Mouse (Mus musculus) heart, embryonic 16.5 days (tissue): Measurements from ENCODE around the gene Dlx4. TPM values are rescaled to one million over a fixed set of nuclear protein-coding genes. Genes with fewer than 3 reads are reported as not detected.

Source experiments
- ATAC-seq: fragments of 200-750 bp; cut with Nextera tagmentation; replicated peaks from 2 replicates; pipeline ENCODE4 v1.8.0; 2017; ENCODE audit warnings: moderate number of reproducible peaks; ENCODE audit not compliant: insufficient read depth, low FRiP score; ENCODE audit errors: extremely low read depth
- H3K27ac ChIP-seq: fragments of 300-500 bp; sonication (generic); 2 replicates; pipeline ENCODE4 v1.5.1; 2014; ENCODE audit warnings: mild to moderate bottlenecking, low read length, control low read depth, moderate library complexity
- H3K27me3 ChIP-seq: fragments of 300-500 bp; sonication (generic); 2 replicates; pipeline ENCODE4 v1.6.1; 2014; ENCODE audit warnings: low read length, mixed read lengths; ENCODE audit not compliant: control insufficient read depth, insufficient read depth
- H3K36me3 ChIP-seq: fragments of 300-500 bp; sonication (generic); 2 replicates; pipeline ENCODE4 v1.6.1; 2014; ENCODE audit not compliant: control insufficient read depth, insufficient read depth
- H3K4me1 ChIP-seq: fragments of 300-500 bp; sonication (generic); 2 replicates; pipeline ENCODE4 v1.6.1; 2014; ENCODE audit warnings: low read length, mixed read lengths; ENCODE audit not compliant: control insufficient read depth, insufficient read depth
- H3K4me2 ChIP-seq: fragments of 300-500 bp; sonication (generic); 2 replicates; pipeline ENCODE4 v1.6.1; 2014; ENCODE audit warnings: low read depth, mild to moderate bottlenecking, control low read depth, low read length
- H3K4me3 ChIP-seq: fragments of 300-500 bp; sonication (generic); 2 replicates; pipeline ENCODE4 v1.5.1; 2014; ENCODE audit warnings: mild to moderate bottlenecking, control low read depth, low read length
- H3K9ac ChIP-seq: fragments of 300-500 bp; sonication (generic); 2 replicates; pipeline ENCODE4 v1.6.1; 2014; ENCODE audit warnings: low read length, control low read depth
- H3K9me3 ChIP-seq: fragments of 300-500 bp; sonication (generic); replicated peaks from 2 replicates; pipeline ENCODE4 v1.6.1; 2016; ENCODE audit warnings: low read length; ENCODE audit not compliant: control insufficient read depth
- WGBS: fragments of 180-500 bp; shearing (Covaris S2); extraction: QIAGEN DNeasy Blood & Tissue Kit; methylation state at CpG from one replicate; pipeline ENCODE4 v1.1.7; 2014; 5-methylcytosine and 5-hydroxymethylcytosine counted together
- polyA plus RNA-seq: library from polyadenylated mRNA; unstranded; fragments of >200 nt; fragmentation: Nextera tagmentation; extraction: Ambion mirVana; gene quantifications from 2 replicates; pipeline ENCODE4 v1.2.1, GENCODE M21; 2015

The Dlx4 gene
- polyA plus RNA-seq, 1 experiment from 2014 or later: 0.09 TPM

DNA sequence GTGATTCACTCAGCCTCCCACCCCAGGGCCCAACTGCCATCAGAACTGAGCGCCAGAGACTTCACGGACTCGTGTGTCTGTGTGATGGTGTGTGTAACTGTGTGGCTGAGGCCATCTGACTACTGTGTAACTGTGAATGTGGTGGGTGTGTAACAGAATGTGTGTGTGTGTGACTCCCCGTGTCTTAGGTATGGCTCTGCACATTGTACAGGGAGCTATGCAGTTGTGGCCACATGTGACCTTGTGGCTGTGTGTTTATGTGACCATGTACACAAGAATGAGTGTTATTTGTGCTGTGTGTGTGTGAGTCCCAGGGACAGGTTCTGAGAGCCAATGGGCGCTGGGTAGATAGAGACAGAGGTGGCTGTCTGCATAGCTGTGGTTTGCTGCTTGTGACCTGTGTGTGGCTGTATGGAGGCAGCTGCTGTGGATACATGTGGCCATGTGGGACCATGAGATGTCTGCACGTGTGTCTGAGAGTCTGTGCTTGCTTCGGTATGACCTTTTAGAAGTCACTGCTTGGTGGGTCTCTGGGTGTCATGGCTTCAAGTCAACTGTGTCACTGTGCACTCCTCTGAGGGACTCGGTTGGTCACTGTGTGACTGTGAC is 13.8 kb upstream of the Dlx4 start:
- Histone ChIP-seq H3K9me3 (no peaks in the 10 kb centered on the region), H3K9ac (no peak overlapping the region), H3K4me3 (no peak overlapping the region), H3K27me3 (peaks cover 5% of the 10 kb centered on the region; the same call in 1 of the 2 replicates), H3K4me1 (no peaks in the 10 kb centered on the region), H3K4me2 (no peak overlapping the region), H3K36me3 (no peaks in the 10 kb centered on the region), H3K27ac (no peak overlapping the region)
- 80% methylated on average over 8 of the region's 8 CpGs for WGBS
- no peak for ATAC-seq

DNA sequence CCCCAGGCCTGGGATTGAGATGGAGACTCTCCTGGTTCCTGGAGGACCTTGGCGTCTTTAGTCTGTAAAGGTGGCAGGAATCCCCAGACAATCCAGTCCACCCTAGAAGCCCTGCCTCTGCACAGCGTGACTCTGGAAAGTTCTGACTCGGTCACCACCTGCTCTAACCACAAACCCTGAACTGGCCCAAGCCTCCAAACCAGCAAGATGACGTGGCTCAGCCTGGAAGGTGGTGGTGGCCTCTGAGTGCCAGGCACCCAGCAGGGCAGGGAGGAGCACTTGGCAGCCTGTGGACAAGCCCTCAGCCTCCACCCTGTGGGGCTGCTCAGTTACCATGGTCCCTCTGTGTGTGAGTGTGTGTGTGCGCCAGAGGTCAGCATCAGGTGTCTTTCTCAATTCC is 11.8 kb upstream of the Dlx4 start:
- peaks cover 10% of the 10 kb centered on the region for H3K27me3 ChIP-seq
- H3K4me2 ChIP-seq: no peak overlapping the region
- H3K9ac ChIP-seq: no peak overlapping the region
- H3K27ac ChIP-seq: no peak overlapping the region
- ATAC-seq: no peak
- no peaks in the 10 kb centered on the region for H3K4me1 ChIP-seq
- H3K9me3 ChIP-seq: peaks cover 4% of the 10 kb centered on the region; the same call in 1 of the 2 replicates
- H3K4me3 ChIP-seq: no peak overlapping the region
- WGBS: 67% methylated on average over 5 of the region's 5 CpGs
- H3K36me3 ChIP-seq: no peaks in the 10 kb centered on the region

DNA sequence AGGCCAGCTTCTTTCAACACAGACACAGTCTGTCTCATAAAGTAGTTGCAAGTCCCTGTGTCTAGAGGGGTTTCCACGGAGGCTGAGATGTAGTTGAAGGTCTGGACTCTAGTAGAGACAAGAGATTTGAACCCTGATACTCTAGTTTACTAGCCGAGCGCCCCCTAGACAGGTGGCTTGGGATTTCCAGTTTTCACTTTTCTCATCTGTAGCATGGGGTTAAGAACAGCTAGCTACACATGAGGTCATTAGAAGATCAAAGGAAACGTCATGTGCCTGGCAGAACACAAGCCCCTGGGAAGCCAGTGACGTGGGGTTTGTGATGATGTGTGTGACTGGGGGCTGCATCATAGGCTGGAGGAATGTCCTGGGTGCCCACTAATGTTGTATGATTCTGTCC is 11.3 kb upstream of the Dlx4 start:
- H3K27ac ChIP-seq: no peak overlapping the region
- H3K27me3 ChIP-seq: peaks cover 11% of the 10 kb centered on the region
- ATAC-seq: no peak

DNA sequence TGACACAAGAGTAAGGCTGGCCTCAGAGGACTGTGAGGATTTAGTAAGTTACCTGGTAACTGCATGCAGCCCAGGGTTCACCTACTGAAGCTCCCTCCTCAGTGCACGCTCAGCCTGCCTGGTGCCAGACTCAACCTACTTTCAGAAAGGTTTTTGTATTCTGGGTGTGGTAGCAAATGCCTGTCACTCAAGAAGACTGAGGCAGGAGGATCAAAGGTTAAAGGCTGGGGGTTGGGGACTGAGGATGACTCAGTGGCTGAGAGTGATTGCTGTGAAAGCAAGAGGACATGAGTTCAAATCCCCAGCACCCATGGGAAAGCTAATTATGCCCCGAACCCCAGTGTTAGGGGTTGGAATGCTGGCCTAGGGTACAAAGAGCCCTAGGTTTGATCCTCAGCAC is 9.4 kb upstream of the Dlx4 start:
- 80% methylated on average over 2 of the region's 2 CpGs for WGBS
- no peak for ATAC-seq
- Histone ChIP-seq H3K9ac (no peak overlapping the region), H3K4me1 (peaks cover 2% of the 10 kb centered on the region), H3K27ac (no peak overlapping the region), H3K9me3 (peaks cover 4% of the 10 kb centered on the region; the same call in 1 of the 2 replicates), H3K4me3 (no peak overlapping the region), H3K27me3 (peaks cover 30% of the 10 kb centered on the region), H3K36me3 (no peaks in the 10 kb centered on the region), H3K4me2 (no peak overlapping the region)

More for the DNA sequence above, 11.3 kb upstream of the Dlx4 start:
- Histone ChIP-seq H3K4me2 (no peak overlapping the region), H3K4me3 (no peak overlapping the region), H3K9ac (no peak overlapping the region), H3K36me3 (no peaks in the 10 kb centered on the region), H3K9me3 (peaks cover 4% of the 10 kb centered on the region; the same call in 1 of the 2 replicates), H3K4me1 (no peaks in the 10 kb centered on the region)
- WGBS: 57% methylated on average over 5 of the region's 5 CpGs

DNA sequence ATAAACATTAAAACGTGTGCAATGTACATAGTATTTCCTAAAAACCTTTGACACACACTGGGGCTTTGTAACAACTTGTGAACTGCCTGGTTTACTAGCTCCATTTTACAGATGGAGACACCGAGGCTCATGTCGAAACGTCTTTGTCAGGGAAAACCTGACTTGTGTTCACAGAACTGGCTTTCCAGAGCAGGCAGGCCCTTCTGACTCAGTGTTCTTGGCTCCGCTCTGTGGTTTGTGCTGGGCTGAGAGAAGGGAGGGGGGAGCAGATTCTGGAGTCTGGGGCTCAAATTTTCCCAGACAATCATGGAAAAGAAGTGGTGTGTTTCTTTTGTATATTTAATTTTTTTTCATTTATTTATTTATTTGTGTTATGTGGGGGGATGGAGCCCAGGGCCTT is 7.6 kb upstream of the Dlx4 start:
- Histone ChIP-seq H3K27me3 (peaks cover 41% of the 10 kb centered on the region), H3K27ac (no peak overlapping the region), H3K36me3 (no peaks in the 10 kb centered on the region), H3K9me3 (peaks cover 4% of the 10 kb centered on the region; the same call in 1 of the 2 replicates), H3K4me1 (peaks cover 8% of the 10 kb centered on the region), H3K4me3 (no peak overlapping the region), H3K9ac (no peak overlapping the region), H3K4me2 (no peak overlapping the region)
- WGBS: 84% methylated on average over 5 of the region's 5 CpGs
- ATAC-seq: no peak

DNA sequence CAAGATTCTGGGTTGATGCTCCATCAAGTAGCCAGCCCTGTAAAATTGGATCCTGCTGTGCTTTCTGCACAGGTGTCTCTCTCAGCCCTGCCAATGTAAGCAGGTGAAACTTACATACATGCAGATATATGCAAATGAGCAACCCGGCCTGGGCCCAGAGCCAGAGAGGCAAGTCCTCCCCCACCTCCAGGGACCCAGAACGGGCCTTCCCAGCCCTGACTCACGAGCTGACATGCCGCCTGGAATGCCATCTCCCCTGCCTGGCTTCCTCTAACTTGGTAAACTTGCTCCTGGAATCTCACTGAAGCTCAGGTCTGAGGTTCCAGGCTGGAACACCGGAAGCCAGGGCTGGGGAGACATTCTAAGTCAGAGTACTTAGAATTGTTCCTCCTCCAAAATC is 7.1 kb upstream of the Dlx4 start:
- H3K27me3 ChIP-seq: peaks cover 46% of the 10 kb centered on the region
- H3K9ac ChIP-seq: no peak overlapping the region
- ATAC-seq: no peak
- no peak overlapping the region for H3K4me3 ChIP-seq
- peaks cover 4% of the 10 kb centered on the region; the same call in 1 of the 2 replicates for H3K9me3 ChIP-seq
- no peak overlapping the region for H3K27ac ChIP-seq
- H3K4me2 ChIP-seq: no peak overlapping the region
- no peaks in the 10 kb centered on the region for H3K36me3 ChIP-seq
- 46% methylated on average over 5 of the region's 5 CpGs for WGBS
- H3K4me1 ChIP-seq: peaks cover 8% of the 10 kb centered on the region

DNA sequence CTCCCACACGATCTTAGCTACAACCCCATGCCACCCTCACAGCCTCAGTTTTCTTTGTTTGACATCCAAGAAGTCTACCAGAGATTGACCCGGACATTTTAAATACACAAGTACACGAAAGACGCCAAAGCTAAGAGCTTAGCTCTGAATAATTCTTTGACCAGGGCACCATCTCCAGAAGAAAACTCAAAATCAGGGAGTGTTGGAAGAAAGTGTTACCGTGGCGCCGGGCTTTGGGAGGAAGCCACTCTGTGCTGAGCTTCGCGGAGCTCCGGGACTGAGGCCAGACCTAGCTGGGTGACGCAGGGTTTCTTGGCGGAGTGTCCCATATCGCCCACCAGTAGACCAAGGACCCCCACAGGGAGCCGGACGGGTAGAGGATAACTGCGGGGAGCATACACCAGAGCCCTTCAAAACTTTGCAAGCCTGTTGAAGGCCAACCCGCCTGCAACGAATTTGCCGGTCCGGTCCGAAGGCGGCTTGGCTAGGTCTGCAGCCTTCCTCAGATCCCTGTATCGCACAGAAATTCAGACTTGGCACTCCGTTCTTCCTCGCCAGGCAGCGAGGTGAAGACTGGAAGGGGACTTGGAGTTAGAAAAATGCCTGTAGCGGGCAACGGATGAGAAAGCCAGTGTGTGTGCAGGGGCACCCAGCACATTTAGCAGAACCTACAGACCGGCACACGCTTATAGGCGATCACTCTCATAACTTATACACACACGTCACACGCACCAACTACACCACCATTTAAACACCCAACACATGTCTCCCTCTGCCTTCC is 4.4 kb upstream of the Dlx4 start:
- Histone ChIP-seq H3K4me3 (peak overlapping the region; percentile 23), H3K27me3 (peaks cover 69% of the 10 kb centered on the region), H3K27ac (no peak overlapping the region), H3K4me1 (peaks cover 14% of the 10 kb centered on the region), H3K9ac (no peak overlapping the region), H3K9me3 (peaks cover 4% of the 10 kb centered on the region; the same call in 1 of the 2 replicates), H3K4me2 (peak overlapping the region; percentile 41), H3K36me3 (no peaks in the 10 kb centered on the region)
- WGBS: 2% methylated on average over 33 of the region's 33 CpGs
- no peak for ATAC-seq

DNA sequence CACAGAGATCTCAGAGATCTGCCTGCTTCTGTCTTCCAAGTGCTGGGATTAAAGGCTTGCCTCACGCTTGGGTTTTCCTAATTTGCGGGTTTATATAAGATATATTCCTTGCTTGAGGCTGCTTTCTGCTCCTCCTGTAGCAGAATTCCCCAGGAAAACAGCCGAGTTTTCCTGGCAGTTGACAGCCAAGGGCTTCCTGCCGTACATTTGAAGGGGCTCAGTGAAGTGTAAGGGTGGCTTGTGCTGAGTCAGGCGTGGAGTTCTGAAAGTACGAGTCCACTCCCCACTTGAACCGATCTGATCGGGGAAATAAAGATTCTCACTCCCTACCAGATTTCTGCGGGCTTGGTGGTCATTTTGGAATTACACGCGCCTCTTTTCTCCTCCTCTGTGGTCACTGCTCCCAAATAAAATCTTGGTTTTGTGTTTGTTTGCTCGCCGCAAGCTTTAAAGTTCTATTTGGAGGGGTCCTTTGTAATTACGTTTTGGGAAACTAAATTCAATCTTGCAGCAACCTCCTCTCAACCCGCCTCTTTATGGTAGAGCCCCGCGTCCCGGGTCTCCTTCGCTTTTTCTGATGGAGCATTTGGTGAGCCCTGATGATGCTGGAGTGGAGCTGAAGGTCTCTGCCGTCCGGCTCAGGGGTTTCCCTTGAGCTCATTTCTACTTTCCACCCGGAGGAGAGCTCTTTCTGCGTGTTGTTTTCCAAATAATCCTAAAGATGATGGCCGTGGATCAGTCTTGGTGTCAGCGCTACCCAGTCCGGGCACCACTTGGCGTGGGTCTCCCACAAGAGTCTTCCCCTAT is 3.6 kb upstream of the Dlx4 start:
- no peak overlapping the region; the same call in 1 of the 2 replicates for H3K4me3 ChIP-seq
- WGBS: 4% methylated on average over 27 of the region's 27 CpGs

More for the DNA sequence above, 3.6 kb upstream of the Dlx4 start:
- Histone ChIP-seq H3K4me1 (peaks cover 22% of the 10 kb centered on the region), H3K9me3 (peaks cover 4% of the 10 kb centered on the region; the same call in 1 of the 2 replicates), H3K27me3 (peaks cover 73% of the 10 kb centered on the region), H3K4me2 (peak overlapping the region; percentile 41; the same call in 1 of the 2 replicates), H3K36me3 (no peaks in the 10 kb centered on the region), H3K9ac (no peak overlapping the region), H3K27ac (no peak overlapping the region)
- ATAC-seq: no peak
